Mouse (Mus musculus): Measurements from ENCODE around the gene Olfr380. TPM values are rescaled to one million over a fixed set of nuclear protein-coding genes. Genes with fewer than 3 reads are reported as not detected.

The Olfr380 gene
- polyA plus RNA-seq (2015; fragmentation: Nextera tagmentation; extraction: Ambion mirVana), result not detected in 2 replicates

DNA sequence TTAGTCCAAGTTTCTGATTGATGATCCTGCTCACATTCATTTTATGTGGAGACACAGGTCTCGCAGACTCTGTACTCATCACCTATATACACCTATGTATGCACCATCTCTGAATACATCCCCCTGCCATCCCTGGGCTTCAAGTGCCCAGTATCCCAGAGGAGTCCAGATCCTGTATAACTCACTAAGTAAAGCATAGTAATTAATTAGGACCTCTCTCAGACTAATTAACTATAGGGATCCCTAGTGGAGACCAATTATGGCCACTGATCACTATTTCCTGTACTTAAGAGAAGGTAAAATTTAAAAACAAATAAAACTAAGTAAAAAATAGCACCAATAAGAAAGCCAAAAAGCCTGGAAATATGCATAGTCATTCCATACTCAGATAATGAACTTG lies at the start of gene Olfr380:
Gene Olfr380 (minus strand): TSS at position 101 of the 400 bp plus-strand sequence.
- Histone ChIP-seq H3K27ac (ENCODE audit: low read length) (no peak within 1 kb of the TSS), H3K27me3 (replicated peaks; ENCODE audit: insufficient read depth, low read length) (no peaks in the 10 kb centered on the region), H3K4me1 (ENCODE audit: insufficient read depth, low read depth, low read length) (no peaks in the 10 kb centered on the region), H3K9ac (replicated peaks; ENCODE audit: low read depth) (no peak within 1 kb of the TSS), H3K4me2 (replicated peaks; ENCODE audit: low read depth, low read length) (no peak within 1 kb of the TSS), H3K36me3 (ENCODE audit: insufficient read depth, low read length) (no peaks in the 10 kb centered on the region), H3K4me3 (ENCODE audit: low read depth, low read length) (no peak within 1 kb of the TSS), H3K9me3 (ENCODE audit: low read length) (no peaks in the 10 kb centered on the region)
- WGBS, result 76% methylated on average over 1 of the region's 1 CpGs
- ATAC-seq (no peak), DNase-seq (ENCODE audit: low spot score) (no peak)
- TF ChIP-seq EP300 (IDR thresholded peaks at IDR 0.05) (no peak), CTCF (IDR thresholded peaks at IDR 0.05) (no peak)

DNA sequence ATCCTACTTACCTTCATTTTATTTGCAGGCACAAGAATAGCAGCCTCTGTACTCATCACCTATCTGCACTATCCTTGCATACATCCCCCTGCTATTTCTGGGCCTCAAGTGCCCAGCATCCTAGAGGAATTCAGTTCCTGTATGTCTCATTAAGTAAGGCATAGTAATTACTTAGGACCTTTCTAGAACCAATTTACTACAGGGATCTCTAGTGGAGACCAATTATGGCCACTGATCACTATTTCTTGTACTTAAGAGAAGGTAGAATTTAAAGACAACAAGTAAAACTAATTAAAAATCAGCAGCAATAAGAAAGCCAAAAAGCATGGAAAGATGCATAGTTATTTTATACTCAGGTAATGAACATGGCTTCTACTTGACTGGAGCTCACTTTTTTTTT lies 34.2 kb upstream of the Olfr380 start, which contains the start of gene Olfr381:
Gene Olfr381 (minus strand): TSS at position 101 of the 400 bp plus-strand sequence.
- no peaks in the 10 kb centered on the region for H3K27me3 ChIP-seq (replicated peaks; ENCODE audit: insufficient read depth, low read length)
- DNase-seq (ENCODE audit: low spot score) (no peak), ATAC-seq (no peak)
- no peak within 1 kb of the TSS for H3K9ac ChIP-seq (replicated peaks; ENCODE audit: low read depth)
- H3K4me1 ChIP-seq (ENCODE audit: insufficient read depth, low read depth, low read length), result no peaks in the 10 kb centered on the region
- H3K4me3 ChIP-seq (ENCODE audit: low read depth, low read length), result no peak within 1 kb of the TSS
- no peaks in the 10 kb centered on the region for H3K9me3 ChIP-seq (ENCODE audit: low read length)
- H3K27ac ChIP-seq (ENCODE audit: low read length), result no peak within 1 kb of the TSS
- H3K36me3 ChIP-seq (ENCODE audit: insufficient read depth, low read length), result no peaks in the 10 kb centered on the region
- TF ChIP-seq EP300 (IDR thresholded peaks at IDR 0.05) (no peak), CTCF (IDR thresholded peaks at IDR 0.05) (no peak)
- H3K4me2 ChIP-seq (replicated peaks; ENCODE audit: low read depth, low read length), result no peak within 1 kb of the TSS

DNA sequence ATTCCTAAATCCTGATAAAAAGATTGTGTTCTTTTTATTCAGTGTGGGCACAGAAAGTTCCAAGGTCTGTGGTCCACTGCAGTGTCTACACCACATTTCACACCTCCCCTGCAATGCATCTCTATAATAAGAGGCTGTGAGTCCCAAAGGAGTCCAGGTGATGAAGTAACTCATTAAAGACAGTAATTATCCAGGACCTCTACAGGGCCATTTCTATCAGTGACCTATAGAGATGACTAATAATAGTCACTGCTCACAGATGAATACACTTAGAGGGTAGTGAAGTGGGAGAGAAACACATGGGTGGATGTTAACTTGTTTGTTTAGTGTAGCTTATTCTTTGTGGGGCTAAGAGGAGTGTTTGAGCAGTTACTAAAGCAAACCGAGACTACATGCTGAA lies 28.9 kb downstream of the Olfr380 start, which contains the start of gene Olfr378:
Gene Olfr378 (minus strand): TSS at position 101 of the 400 bp plus-strand sequence.
- Histone ChIP-seq H3K4me3 (ENCODE audit: low read depth, low read length) (no peak within 1 kb of the TSS), H3K4me1 (ENCODE audit: insufficient read depth, low read depth, low read length) (no peaks in the 10 kb centered on the region), H3K27ac (ENCODE audit: low read length) (no peak within 1 kb of the TSS), H3K27me3 (replicated peaks; ENCODE audit: insufficient read depth, low read length) (no peaks in the 10 kb centered on the region), H3K36me3 (ENCODE audit: insufficient read depth, low read length) (no peaks in the 10 kb centered on the region), H3K9ac (replicated peaks; ENCODE audit: low read depth) (no peak within 1 kb of the TSS), H3K4me2 (replicated peaks; ENCODE audit: low read depth, low read length) (no peak within 1 kb of the TSS), H3K9me3 (ENCODE audit: low read length) (no peaks in the 10 kb centered on the region)
- ATAC-seq (no peak), DNase-seq (ENCODE audit: low spot score) (peak; percentile 1)
- TF ChIP-seq CTCF (IDR thresholded peaks at IDR 0.05) (no peak), EP300 (IDR thresholded peaks at IDR 0.05) (no peak)
- 87% methylated on average over 1 of the region's 1 CpGs for WGBS

Other genes starting within 250 kb of the Olfr380 start
- 0.05 TPM in 1 of 2 replicates, not detected in the other for gene Trpv1, start 223.2 kb downstream of the Olfr380 start, polyA plus RNA-seq (2015; fragmentation: Nextera tagmentation; extraction: Ambion mirVana)
- gene Trpv3, start 190.1 kb downstream of the Olfr380 start, polyA plus RNA-seq (2015; fragmentation: Nextera tagmentation; extraction: Ambion mirVana), result 0.11 and 0.15 TPM in 2 replicates
- gene Aspa, start 127.9 kb downstream of the Olfr380 start, polyA plus RNA-seq (2015; fragmentation: Nextera tagmentation; extraction: Ambion mirVana), result 5.3 and 9.0 TPM in 2 replicates
- gene Gm49340, start 127.8 kb downstream of the Olfr380 start, polyA plus RNA-seq (2015; fragmentation: Nextera tagmentation; extraction: Ambion mirVana), result not detected in 2 replicates
- gene Spata22, start 127.8 kb downstream of the Olfr380 start, polyA plus RNA-seq (2015; fragmentation: Nextera tagmentation; extraction: Ambion mirVana), result not detected in 2 replicates
- not detected in 2 replicates for gene Olfr20, start 106.7 kb downstream of the Olfr380 start, polyA plus RNA-seq (2015; fragmentation: Nextera tagmentation; extraction: Ambion mirVana)
- not detected in 2 replicates for gene Olfr376, start 86.3 kb downstream of the Olfr380 start, polyA plus RNA-seq (2015; fragmentation: Nextera tagmentation; extraction: Ambion mirVana)
- gene Olfr1, start 57.9 kb downstream of the Olfr380 start, polyA plus RNA-seq (2015; fragmentation: Nextera tagmentation; extraction: Ambion mirVana), result not detected in 2 replicates
- not detected in 2 replicates for gene Olfr378, start 29.0 kb downstream of the Olfr380 start, polyA plus RNA-seq (2015; fragmentation: Nextera tagmentation; extraction: Ambion mirVana)
- gene Olfr381, start 34.1 kb upstream of the Olfr380 start, polyA plus RNA-seq (2015; fragmentation: Nextera tagmentation; extraction: Ambion mirVana), result not detected in 2 replicates
- gene Olfr382, start 59.7 kb upstream of the Olfr380 start, polyA plus RNA-seq (2015; fragmentation: Nextera tagmentation; extraction: Ambion mirVana), result not detected in 2 replicates
- not detected in 2 replicates for gene Olfr385, start 135.5 kb upstream of the Olfr380 start, polyA plus RNA-seq (2015; fragmentation: Nextera tagmentation; extraction: Ambion mirVana)
- not detected in 2 replicates for gene Olfr384, start 141.1 kb upstream of the Olfr380 start, polyA plus RNA-seq (2015; fragmentation: Nextera tagmentation; extraction: Ambion mirVana)
- gene Zfp735, start 231.3 kb upstream of the Olfr380 start, polyA plus RNA-seq (2015; fragmentation: Nextera tagmentation; extraction: Ambion mirVana), result not detected in 2 replicates

Data from lung, postnatal 0 days (tissue).